Mouse (Mus musculus): ENCODE measurements around the gene E2f3.

DNA sequence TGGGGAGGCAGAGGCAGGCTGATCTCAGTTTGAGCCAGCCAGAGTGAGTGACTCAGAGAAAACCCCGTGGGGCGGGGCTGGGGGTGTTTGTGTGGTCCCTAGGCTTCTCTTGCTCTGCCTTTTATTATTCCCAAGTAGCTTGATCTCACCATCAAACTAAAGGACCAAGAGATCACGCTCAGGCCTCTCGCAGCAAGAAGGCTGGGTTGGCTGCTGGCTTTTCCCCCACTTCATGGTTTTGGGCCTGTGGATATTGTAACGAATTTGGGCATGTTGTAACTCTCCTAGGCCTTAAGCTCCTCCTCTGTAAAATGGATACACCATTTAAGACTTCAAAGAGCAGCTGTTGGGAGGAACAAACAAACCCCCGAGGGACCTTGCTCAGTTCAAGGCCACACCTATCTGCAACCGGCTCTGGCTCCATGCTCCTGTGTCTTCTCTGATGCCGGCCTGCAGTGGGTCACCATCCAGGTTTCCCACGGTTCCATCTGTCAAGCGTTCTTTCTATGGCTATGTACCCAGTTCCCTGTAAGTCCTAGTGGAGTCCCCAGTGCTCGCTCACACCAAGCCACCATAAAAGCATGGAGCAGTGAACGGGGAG, 28.9 kb downstream of the E2f3 start:
- TF ChIP-seq POLR2A (IDR thresholded peaks at IDR 0.05; ENCODE audit: insufficient read depth, low read length), result no peak
- TF ChIP-seq CTCF (IDR thresholded peaks at IDR 0.05; ENCODE audit: low read depth, low read length), result no peak
- 0 out of 2 replicates have a peak, but pooled peaks have one; percentile 32 for TF ChIP-seq EP300 (IDR thresholded peaks at IDR 0.05; ENCODE audit: insufficient read depth, low read depth, low read length)
